Mouse (Mus musculus) intestine, embryonic 14.5 days (tissue): ENCODE measurements around the gene Rassf7. TPM values are rescaled to one million over a fixed set of nuclear protein-coding genes. Genes with fewer than 3 reads are reported as not detected.

ENCODE experiments used
- ATAC-seq: fragments of 200-750 bp; cut with Nextera tagmentation; replicated peaks from 2 replicates; pipeline ENCODE4 v1.8.0; 2017; ENCODE audit warnings: low read depth, moderate number of reproducible peaks, moderate TSS enrichment, moderate library complexity; ENCODE audit not compliant: low FRiP score, low TSS enrichment
- DNase-seq: peaks from one replicate; pipeline ENCODE4 v3.0.0-alpha.2; 2018; ENCODE audit warnings: low spot score
- H3K27ac ChIP-seq: fragments of 300-500 bp; sonication (generic); 2 replicates; pipeline ENCODE4 v1.5.1; 2014; ENCODE audit warnings: low read depth, mild to moderate bottlenecking, control low read depth
- H3K27me3 ChIP-seq: fragments of 300-500 bp; sonication (generic); replicated peaks from 2 replicates; pipeline ENCODE4 v1.6.1; 2014; ENCODE audit warnings: low read length, control low read depth; ENCODE audit not compliant: control insufficient read depth, insufficient read depth
- H3K36me3 ChIP-seq: fragments of 300-500 bp; sonication (generic); 2 replicates; pipeline ENCODE4 v1.6.1; 2014; ENCODE audit warnings: low read length, control low read depth; ENCODE audit not compliant: control insufficient read depth, insufficient read depth
- H3K4me1 ChIP-seq: fragments of 300-500 bp; sonication (generic); replicated peaks from 2 replicates; pipeline ENCODE4 v1.6.1; 2014; ENCODE audit warnings: low read length, control low read depth, mixed read lengths; ENCODE audit not compliant: control insufficient read depth, insufficient read depth
- H3K4me2 ChIP-seq: fragments of 300-500 bp; sonication (generic); 2 replicates; pipeline ENCODE4 v1.6.1; 2014; ENCODE audit warnings: low read length
- H3K4me3 ChIP-seq: fragments of 300-500 bp; sonication (generic); 2 replicates; pipeline ENCODE4 v1.5.1; 2014; ENCODE audit warnings: low read depth, low read length, control low read depth, mixed read lengths
- H3K9ac ChIP-seq: fragments of 300-500 bp; sonication (generic); 2 replicates; pipeline ENCODE4 v1.6.1; 2014; ENCODE audit warnings: mild to moderate bottlenecking, low read length
- H3K9me3 ChIP-seq: fragments of 300-500 bp; sonication (generic); 2 replicates; pipeline ENCODE4 v1.6.1; 2016; ENCODE audit warnings: low read length, control low read depth; ENCODE audit not compliant: control insufficient read depth
- WGBS: fragments of 180-500 bp; shearing (Covaris S2); extraction: QIAGEN DNeasy Blood & Tissue Kit; methylation state at CpG from one replicate; pipeline ENCODE4 v1.1.7; 2014; 5-methylcytosine and 5-hydroxymethylcytosine counted together
- polyA plus RNA-seq: library from polyadenylated mRNA; unstranded; fragments of >200 nt; fragmentation: Nextera tagmentation; extraction: Ambion mirVana; gene quantifications from 2 replicates; pipeline ENCODE4 v1.2.1, GENCODE M21; 2014

The Rassf7 gene
- polyA plus RNA-seq, 1 experiment from 2014 or later: 60.3 TPM

- H3K9ac ChIP-seq: no peak overlapping the region
- ATAC-seq (no peak), DNase-seq (no peak)
These were observed 9.3 kb upstream of the Rassf7 start for GRCm38 (mm10) chr7:141206182-141206937.

GRCm38 (mm10) chr7:141209526-141209925, 6.1 kb upstream of the Rassf7 start:
- H3K4me2 ChIP-seq: no peak overlapping the region
- no peaks in the 10 kb centered on the region for H3K4me1 ChIP-seq
- H3K27me3 ChIP-seq: no peaks in the 10 kb centered on the region
- H3K4me3 ChIP-seq: no peak overlapping the region
- no peaks in the 10 kb centered on the region for H3K36me3 ChIP-seq
- H3K27ac ChIP-seq: no peak overlapping the region
- no peak for ATAC-seq
- no peak for DNase-seq
- 74% methylated on average over 3 of the region's 3 CpGs for WGBS
- no peaks in the 10 kb centered on the region for H3K9me3 ChIP-seq
- H3K9ac ChIP-seq: no peak overlapping the region

More at GRCm38 (mm10) chr7:141206182-141206937, 9.3 kb upstream of the Rassf7 start:
- WGBS: 92% methylated on average over 18 of the region's 18 CpGs
- H3K4me2 ChIP-seq: no peak overlapping the region
- no peaks in the 10 kb centered on the region for H3K27me3 ChIP-seq
- H3K4me1 ChIP-seq: no peaks in the 10 kb centered on the region
- H3K9me3 ChIP-seq: no peaks in the 10 kb centered on the region
- H3K36me3 ChIP-seq: no peaks in the 10 kb centered on the region
- H3K27ac ChIP-seq: no peak overlapping the region
- H3K4me3 ChIP-seq: no peak overlapping the region

- Histone ChIP-seq H3K36me3 (no peaks in the 10 kb centered on the region), H3K4me1 (peaks cover 4% of the 10 kb centered on the region; the same call in 1 of the 2 replicates), H3K4me3 (no peak overlapping the region), H3K27ac (no peak overlapping the region), H3K4me2 (no peak overlapping the region), H3K9ac (no peak overlapping the region), H3K27me3 (no peaks in the 10 kb centered on the region), H3K9me3 (no peaks in the 10 kb centered on the region)
- no peak for ATAC-seq
- WGBS: 65% methylated on average over 12 of the region's 12 CpGs
- DNase-seq: no peak
These were observed 5.5 kb upstream of the Rassf7 start for GRCm38 (mm10) chr7:141210137-141210536.

- Histone ChIP-seq H3K27me3 (no peaks in the 10 kb centered on the region), H3K9me3 (no peaks in the 10 kb centered on the region), H3K9ac (no peak overlapping the region), H3K36me3 (no peaks in the 10 kb centered on the region), H3K4me1 (peaks cover 4% of the 10 kb centered on the region; the same call in 1 of the 2 replicates), H3K4me3 (no peak overlapping the region), H3K27ac (no peak overlapping the region), H3K4me2 (no peak overlapping the region)
- ATAC-seq (no peak), DNase-seq (no peak)
- 88% methylated on average over 14 of the region's 14 CpGs for WGBS
These were observed 5.0 kb upstream of the Rassf7 start for GRCm38 (mm10) chr7:141210606-141211131.

- WGBS: 87% methylated on average over 3 of the region's 3 CpGs
- no peaks in the 10 kb centered on the region for H3K27me3 ChIP-seq
- ATAC-seq (no peak), DNase-seq (no peak)
- no peak overlapping the region for H3K4me2 ChIP-seq
- H3K9ac ChIP-seq: no peak overlapping the region
- H3K36me3 ChIP-seq: peaks cover 1% of the 10 kb centered on the region; the same call in 1 of the 2 replicates
- H3K4me1 ChIP-seq: peaks cover 14% of the 10 kb centered on the region; the same call in 1 of the 2 replicates
- H3K27ac ChIP-seq: no peak overlapping the region
- no peaks in the 10 kb centered on the region for H3K9me3 ChIP-seq
- no peak overlapping the region for H3K4me3 ChIP-seq
These were observed 2.5 kb upstream of the Rassf7 start for GRCm38 (mm10) chr7:141213133-141213532.

- Histone ChIP-seq H3K27ac (peak within 1 kb of the TSS; percentile 85), H3K27me3 (no peaks in the 10 kb centered on the region), H3K9me3 (no peaks in the 10 kb centered on the region), H3K9ac (peak within 1 kb of the TSS; percentile 64), H3K4me1 (peaks cover 14% of the 10 kb centered on the region; the same call in 1 of the 2 replicates), H3K4me3 (peak within 1 kb of the TSS; percentile 62), H3K36me3 (peaks cover 4% of the 10 kb centered on the region; the same call in 1 of the 2 replicates), H3K4me2 (peak within 1 kb of the TSS; percentile 84)
- DNase-seq (no peak), ATAC-seq (no peak)
- 89% methylated on average over 11 of the region's 11 CpGs for WGBS
These were observed 1.9 kb upstream of the Rassf7 start, which contains the start of gene Lmntd2 for GRCm38 (mm10) chr7:141213605-141214235. Gene Lmntd2 (minus strand): TSS chr7:141214080.

- no peak for ATAC-seq
These were observed 1.4 kb upstream of the Rassf7 start for GRCm38 (mm10) chr7:141214310-141214709.

GRCm38 (mm10) chr7:141215880-141216733, 447 bp downstream of the Rassf7 start:
- peak; percentile 65 for ATAC-seq
- Histone ChIP-seq H3K4me2 (peak overlapping the region; percentile 84), H3K9ac (peak overlapping the region; percentile 64), H3K9me3 (no peaks in the 10 kb centered on the region), H3K36me3 (peaks cover 19% of the 10 kb centered on the region), H3K4me1 (peaks cover 28% of the 10 kb centered on the region), H3K27ac (peak overlapping the region; percentile 85), H3K27me3 (no peaks in the 10 kb centered on the region), H3K4me3 (peak overlapping the region; percentile 62)
- 1% methylated on average over 34 of the region's 42 CpGs for WGBS
- DNase-seq: peak; percentile 95

More at GRCm38 (mm10) chr7:141214310-141214709, 1.4 kb upstream of the Rassf7 start:
- Histone ChIP-seq H3K4me1 (peaks cover 14% of the 10 kb centered on the region; the same call in 1 of the 2 replicates), H3K9me3 (no peaks in the 10 kb centered on the region), H3K9ac (no peak overlapping the region), H3K4me2 (peak overlapping the region; percentile 84), H3K27ac (peak overlapping the region; percentile 85), H3K4me3 (no peak overlapping the region), H3K27me3 (no peaks in the 10 kb centered on the region), H3K36me3 (peaks cover 9% of the 10 kb centered on the region; the same call in 1 of the 2 replicates)
- WGBS: 66% methylated on average over 3 of the region's 3 CpGs
- DNase-seq: no peak
